In the genomic region with DNA sequence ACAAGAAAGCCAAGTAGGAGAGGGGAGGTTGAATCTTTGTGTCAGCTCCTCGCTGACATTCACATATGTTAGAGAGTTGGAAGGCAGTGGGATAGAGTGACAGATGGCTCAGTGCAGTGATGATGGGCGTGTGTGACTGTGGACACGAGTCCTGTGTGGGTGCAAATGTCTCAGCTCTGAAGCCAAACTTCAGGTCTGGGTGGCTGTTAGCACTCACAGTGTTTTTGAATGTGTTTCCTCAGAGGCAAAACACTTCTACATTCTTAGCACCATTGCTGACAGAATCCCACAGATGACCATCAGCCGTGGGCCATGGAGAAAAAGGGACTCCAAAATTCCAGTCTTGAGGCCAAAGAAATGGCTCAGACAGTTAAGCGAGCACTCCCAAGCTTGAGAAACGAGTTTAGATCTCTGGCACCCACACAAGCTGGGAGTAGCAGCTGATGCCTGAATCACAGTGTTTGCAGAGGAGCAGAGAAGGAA, we compare ENCODE assay signal across 11 mouse cellular contexts.
A peak's percentile ranks its signal among the peaks of the same experiment; 100 is the strongest.
DNase-seq lines count a peak whose midpoint lies in the region; ATAC-seq lines count a peak whose summit lies in the region.
"Had no signal": no experiment of that assay in that cellular context is flagged by ENCODE, and none has a peak within 500 bp of the region (broad histone marks: within the 10 kb centered on the region; RNA-seq: fewer than 3 reads in every experiment).

No protein-coding gene starts in this region.

- H3K36me3 ChIP-seq in heart, embryonic 11.5 days (ENCODE audit: control insufficient read depth, insufficient read depth, low read length) = no peaks in the 10 kb centered on the region
- H3K36me3 ChIP-seq in embryonic facial prominence, embryonic 10.5 days (replicated peaks) = no peaks in the 10 kb centered on the region
- H3K36me3 ChIP-seq: lung, embryonic 15.5 days had no signal

- peaks cover 10% of the 10 kb centered on the region for H3K4me1 ChIP-seq in heart, embryonic 11.5 days (ENCODE audit: control insufficient read depth, insufficient read depth, low read length)
- H3K4me1 ChIP-seq in embryonic facial prominence, embryonic 10.5 days = no peaks in the 10 kb centered on the region
- H3K4me1 ChIP-seq: lung, embryonic 15.5 days had no signal

- H3K27me3 ChIP-seq in heart, embryonic 11.5 days (ENCODE audit: control insufficient read depth, insufficient read depth, low read length) = no peaks in the 10 kb centered on the region
- H3K27me3 ChIP-seq in embryonic facial prominence, embryonic 10.5 days (replicated peaks; ENCODE audit: low read depth, poor library complexity, severe bottlenecking) = no peaks in the 10 kb centered on the region
- H3K27me3 ChIP-seq: lung, embryonic 15.5 days had no signal

- no peak overlapping the region for H3K4me3 ChIP-seq in heart, embryonic 11.5 days (ENCODE audit: low read depth, low read length)
- H3K4me3 ChIP-seq in embryonic facial prominence, embryonic 10.5 days = no peak overlapping the region
- H3K4me3 ChIP-seq: lung, embryonic 15.5 days had no signal

- WGBS in heart, embryonic 11.5 days (ENCODE audit: insufficient replicate concordance) = 64% methylated on average over 6 of the region's 6 CpGs
- WGBS in embryonic facial prominence, embryonic 10.5 days = 82% methylated on average over 6 of the region's 6 CpGs

- H3K27ac ChIP-seq in heart, embryonic 11.5 days (ENCODE audit: low read depth, low read length) = no peak overlapping the region
- no peak overlapping the region for H3K27ac ChIP-seq in embryonic facial prominence, embryonic 10.5 days (replicated peaks)
- H3K27ac ChIP-seq: lung, embryonic 15.5 days had no signal

- no peak overlapping the region for H3K9ac ChIP-seq in heart, embryonic 11.5 days (ENCODE audit: low read depth, low read length)
- H3K9ac ChIP-seq: lung, embryonic 15.5 days had no signal

- peak; percentile 25 to 26 for DNase-seq in heart, postnatal 10 days
- DNase-seq in right cerebral cortex, adult 2 months (ENCODE audit: low spot score in 2 of 2) = peak; percentile 68
- DNase-seq in right cerebral cortex, postnatal 14 days = no peak
- DNase-seq in left cerebral cortex, adult 18-20 months (ENCODE audit: low spot score in 2 of 2) = peak; percentile 65 to 79
- DNase-seq in embryonic facial prominence, embryonic 10.5 days (ENCODE audit: low spot score) = no peak
- DNase-seq in thymus, postnatal 36 days = no peak
- DNase-seq: gastrocnemius, postnatal 10 days; liver had no signal

- no peaks in the 10 kb centered on the region for H3K9me3 ChIP-seq in heart, embryonic 11.5 days (replicated peaks; ENCODE audit: control insufficient read depth, low read length)
- no peaks in the 10 kb centered on the region for H3K9me3 ChIP-seq in embryonic facial prominence, embryonic 10.5 days
- H3K9me3 ChIP-seq: lung, embryonic 15.5 days had no signal

- intact Hi-C loops in heart, postnatal 10 days (cut with DNase I) = no loop called here

- no peak overlapping the region for H3K4me2 ChIP-seq in heart, embryonic 11.5 days
- H3K4me2 ChIP-seq: lung, embryonic 15.5 days had no signal

- ATAC-seq in heart, embryonic 11.5 days (replicated peaks; ENCODE audit: insufficient number of reproducible peaks, low FRiP score, low TSS enrichment) = no peak
- ATAC-seq: intestine, embryonic 16.5 days had no signal

Comparison
In these comparisons a context has a peak if more than half of its experiments do, and no peak if none do; other contexts are left out.
1. DNase-seq: peak in heart, postnatal 10 days (2 of 2), right cerebral cortex, adult 2 months (2 of 2) and left cerebral cortex, adult 18-20 months (2 of 2); none in right cerebral cortex, postnatal 14 days (single experiment), embryonic facial prominence, embryonic 10.5 days (single experiment) and thymus, postnatal 36 days (0 of 2).